Mouse (Mus musculus) liver, embryonic 14.5 days (tissue): ENCODE data around the gene Myt1.

Experiments
- CTCF ChIP-seq: IDR thresholded peaks from 2 replicates; pipeline ENCODE4 v1.5.1; 2016; ENCODE audit warnings: antibody characterized with exemption, low read depth, control low read depth
- EP300 ChIP-seq: IDR thresholded peaks from 2 replicates; pipeline ENCODE4 v1.6.1; 2016; ENCODE audit warnings: antibody characterized with exemption, low read depth

GRCm38 (mm10) chr2:181845709-181846394 is 82.7 kb downstream of the Myt1 start:
- TF ChIP-seq CTCF (no peak), EP300 (no peak)
